In genomic region chr2:165992270-165993172, GRCm38 (mm10) we compare ENCODE assay signal across 7 mouse cellular contexts. TPM values are rescaled to one million over a fixed set of nuclear protein-coding genes. Genes with fewer than 3 reads are reported as not detected.
DNase-seq lines count a peak whose midpoint lies in the region; ATAC-seq and TF ChIP-seq lines count a peak whose summit lies in the region.

TSS of gene Ncoa3 (plus strand) at chr2:165992636.

- H3K4me2 ChIP-seq in embryonic facial prominence, embryonic 12.5 days (replicated peaks): peak within 1 kb of the TSS; percentile 95
- H3K4me2 ChIP-seq in limb, embryonic 12.5 days: peak within 1 kb of the TSS; percentile 98
- H3K4me2 ChIP-seq in midbrain, embryonic 15.5 days: peak within 1 kb of the TSS; percentile 87

- H3K4me3 ChIP-seq in embryonic facial prominence, embryonic 12.5 days: peak within 1 kb of the TSS; percentile 97
- H3K4me3 ChIP-seq in kidney, adult 2 months (ENCODE audit: insufficient read depth, low read depth, low read length): peak within 1 kb of the TSS; percentile 96
- H3K4me3 ChIP-seq in limb, embryonic 12.5 days (replicated peaks): peak within 1 kb of the TSS; percentile 96
- peak within 1 kb of the TSS; percentile 99 for H3K4me3 ChIP-seq in midbrain, embryonic 15.5 days
- peak within 1 kb of the TSS; percentile 89 for H3K4me3 ChIP-seq in spleen, adult 2 months (ENCODE audit: extremely low read depth, insufficient read depth, insufficient read length)

- peak; percentile 70 for TF ChIP-seq POLR2A in kidney, adult 2 months (IDR thresholded peaks at IDR 0.05; ENCODE audit: low read depth, low read length)
- peak; percentile 94 for TF ChIP-seq POLR2A in spleen, adult 2 months (IDR thresholded peaks at IDR 0.05; ENCODE audit: low read depth, low read length)

- H3K36me3 ChIP-seq in embryonic facial prominence, embryonic 12.5 days: no peaks in the 10 kb centered on the region
- no peaks in the 10 kb centered on the region; the same call in 1 of the 2 replicates for H3K36me3 ChIP-seq in kidney, adult 2 months (ENCODE audit: control insufficient read depth, insufficient read depth, low read length)
- H3K36me3 ChIP-seq in limb, embryonic 12.5 days: no peaks in the 10 kb centered on the region
- H3K36me3 ChIP-seq in midbrain, embryonic 15.5 days (replicated peaks): no peaks in the 10 kb centered on the region
- H3K36me3 ChIP-seq in spleen, adult 2 months (ENCODE audit: control insufficient read depth, insufficient read depth, low read length): no peaks in the 10 kb centered on the region

- H3K4me1 ChIP-seq in embryonic facial prominence, embryonic 12.5 days: peaks cover 11% of the 10 kb centered on the region
- H3K4me1 ChIP-seq in kidney, adult 2 months (ENCODE audit: control insufficient read depth, insufficient read depth, low read length): peaks cover 23% of the 10 kb centered on the region
- peaks cover 7% of the 10 kb centered on the region for H3K4me1 ChIP-seq in limb, embryonic 12.5 days (replicated peaks)
- H3K4me1 ChIP-seq in midbrain, embryonic 15.5 days: peaks cover 20% of the 10 kb centered on the region
- H3K4me1 ChIP-seq in spleen, adult 2 months (ENCODE audit: control insufficient read depth, insufficient read depth, insufficient read length): peaks cover 7% of the 10 kb centered on the region; the same call in 1 of the 2 replicates

- 2% methylated on average over 101 of the region's 103 CpGs for WGBS in embryonic facial prominence, embryonic 12.5 days
- WGBS in kidney, adult 2 months: under 1% methylated on average over 103 of the region's 103 CpGs
- 3% methylated on average over 103 of the region's 103 CpGs for WGBS in limb, embryonic 12.5 days
- 2% methylated on average over 88 of the region's 103 CpGs for WGBS in midbrain, embryonic 15.5 days
- 1% methylated on average over 101 of the region's 103 CpGs for WGBS in spleen, adult 2 months

- peak; percentile 81 for ATAC-seq in embryonic facial prominence, embryonic 12.5 days (ENCODE audit: insufficient number of reproducible peaks, insufficient read depth, low FRiP score, low TSS enrichment)
- peak; percentile 84 for ATAC-seq in limb, embryonic 12.5 days (ENCODE audit: insufficient number of reproducible peaks, insufficient read depth, low FRiP score, low TSS enrichment, low read depth)
- peak; percentile 94 for ATAC-seq in midbrain, embryonic 15.5 days (replicated peaks)

- DNase-seq in adrenal gland, postnatal 25 days: peak; percentile 95
- DNase-seq in heart, adult 18-20 months: peak; percentile 93 to 94
- DNase-seq in kidney, adult 2 months: peak; percentile 95
- DNase-seq in spleen, adult 2 months (ENCODE audit: low read depth in 1 of 2, low spot score in 2 of 2): peak; percentile 85 to 92

- H3K9me3 ChIP-seq in embryonic facial prominence, embryonic 12.5 days: no peaks in the 10 kb centered on the region
- H3K9me3 ChIP-seq in limb, embryonic 12.5 days: no peaks in the 10 kb centered on the region
- H3K9me3 ChIP-seq in midbrain, embryonic 15.5 days: no peaks in the 10 kb centered on the region

- H3K27me3 ChIP-seq in embryonic facial prominence, embryonic 12.5 days: no peaks in the 10 kb centered on the region
- no peaks in the 10 kb centered on the region for H3K27me3 ChIP-seq in kidney, adult 2 months (replicated peaks; ENCODE audit: control insufficient read depth, insufficient read depth, low read length)
- no peaks in the 10 kb centered on the region; the same call in 1 of the 2 replicates for H3K27me3 ChIP-seq in limb, embryonic 12.5 days
- H3K27me3 ChIP-seq in midbrain, embryonic 15.5 days (replicated peaks): no peaks in the 10 kb centered on the region
- H3K27me3 ChIP-seq in spleen, adult 2 months (ENCODE audit: control insufficient read depth, insufficient read depth, low read length): no peaks in the 10 kb centered on the region

- peak within 1 kb of the TSS; percentile 83 for H3K27ac ChIP-seq in embryonic facial prominence, embryonic 12.5 days
- H3K27ac ChIP-seq in kidney, adult 2 months (ENCODE audit: insufficient read depth, low read depth, low read length): peak within 1 kb of the TSS; percentile 99
- H3K27ac ChIP-seq in limb, embryonic 12.5 days: peak within 1 kb of the TSS; percentile 80
- peak within 1 kb of the TSS; percentile 89 for H3K27ac ChIP-seq in midbrain, embryonic 15.5 days
- peak within 1 kb of the TSS; percentile 97 for H3K27ac ChIP-seq in spleen, adult 2 months (ENCODE audit: insufficient read depth, low read length)

- no peak for TF ChIP-seq CTCF in kidney, adult 2 months (conservative IDR thresholded peaks at IDR 0.05; ENCODE audit: insufficient read depth, insufficient read length, low read depth, low read length)
- TF ChIP-seq CTCF in spleen, adult 2 months (IDR thresholded peaks at IDR 0.05; ENCODE audit: extremely low read depth, insufficient read depth, insufficient read length, insufficient replicate concordance): no peak

- H3K9ac ChIP-seq in embryonic facial prominence, embryonic 12.5 days: peak within 1 kb of the TSS; percentile 92
- peak within 1 kb of the TSS; percentile 92 for H3K9ac ChIP-seq in limb, embryonic 12.5 days (replicated peaks)
- H3K9ac ChIP-seq in midbrain, embryonic 15.5 days: peak within 1 kb of the TSS; percentile 94

RNA-seq across cellular contexts. Expression of gene Ncoa3, which starts in this region (rescaled TPM):
- total RNA-seq in adrenal gland, postnatal 25 days (2021): 26.8 and 27.1 TPM in 2 replicates
- 16.6 and 17.4 TPM in 2 replicates for polyA plus RNA-seq in embryonic facial prominence, embryonic 12.5 days (2016; fragmentation: Nextera tagmentation; extraction: Ambion mirVana)
- total RNA-seq in heart, adult 18-20 months (2021): 10 to 100 TPM; 29.2 to 30.2 TPM
- polyA plus RNA-seq in kidney, adult 2 months (2012; rRNA removed): 36.3 and 42.0 TPM in 2 replicates
- polyA plus RNA-seq in limb, embryonic 12.5 days (2016; fragmentation: Nextera tagmentation; extraction: Ambion mirVana): 13.4 and 15.8 TPM in 2 replicates
- polyA plus RNA-seq in midbrain, embryonic 15.5 days (2015; fragmentation: Nextera tagmentation; extraction: Ambion mirVana): 16.6 and 16.7 TPM in 2 replicates
- 48.4 and 67.9 TPM in 2 replicates for polyA plus RNA-seq in spleen, adult 2 months (2012; rRNA removed)

Comparison
In these comparisons a context has a peak if more than half of its experiments do, and no peak if none do; other contexts are left out.
1. Peak in every context shown above with its lines: DNase-seq, ATAC-seq, H3K4me3 ChIP-seq and H3K27ac ChIP-seq.